Mouse (Mus musculus) midbrain, embryonic 12.5 days (tissue): Measurements from ENCODE around the gene Pecam1. TPM values are rescaled to one million over a fixed set of nuclear protein-coding genes. Genes with fewer than 3 reads are reported as not detected.

Experiments
- ATAC-seq: fragments of 200-750 bp; cut with Nextera tagmentation; 2 replicates; pipeline ENCODE4 v1.8.0; 2017; ENCODE audit warnings: low read depth, moderate TSS enrichment, moderate library complexity; ENCODE audit not compliant: low FRiP score
- H3K27ac ChIP-seq: fragments of 300-500 bp; sonication (generic); replicated peaks from 2 replicates; pipeline ENCODE4 v1.5.1; 2016; ENCODE audit warnings: mild to moderate bottlenecking
- H3K27me3 ChIP-seq: fragments of 300-500 bp; sonication (generic); 2 replicates; pipeline ENCODE4 v1.6.1; 2016; ENCODE audit warnings: mild to moderate bottlenecking
- H3K36me3 ChIP-seq: fragments of 300-500 bp; sonication (generic); 2 replicates; pipeline ENCODE4 v1.6.1; 2016
- H3K4me1 ChIP-seq: fragments of 300-500 bp; sonication (generic); 2 replicates; pipeline ENCODE4 v1.6.1; 2016
- H3K4me2 ChIP-seq: fragments of 300-500 bp; sonication (generic); replicated peaks from 2 replicates; pipeline ENCODE4 v1.6.1; 2016; ENCODE audit warnings: mild to moderate bottlenecking, moderate library complexity
- H3K4me3 ChIP-seq: fragments of 300-500 bp; sonication (generic); 2 replicates; pipeline ENCODE4 v1.5.1; 2016; ENCODE audit warnings: mild to moderate bottlenecking
- H3K9ac ChIP-seq: fragments of 300-500 bp; sonication (generic); replicated peaks from 2 replicates; pipeline ENCODE4 v1.6.1; 2016; ENCODE audit warnings: mild to moderate bottlenecking, moderate library complexity
- H3K9me3 ChIP-seq: fragments of 300-500 bp; sonication (generic); 2 replicates; pipeline ENCODE4 v1.6.1; 2016; ENCODE audit warnings: mild to moderate bottlenecking
- whole genome bisulfite sequencing: fragments of 180-500 bp; shearing (Covaris S2); methylation state at CpG from one replicate; pipeline ENCODE4 v1.1.7; 2016; 5-methylcytosine and 5-hydroxymethylcytosine counted together
- polyA plus RNA-seq: library from polyadenylated mRNA; unstranded; fragments of >200 nt; fragmentation: Nextera tagmentation; extraction: Ambion mirVana; gene quantifications from 2 replicates; pipeline ENCODE4 v1.2.1, GENCODE M21; 2016

Gene Pecam1
- polyA plus RNA-seq, 1 experiment from 2014 or later = 19.4 TPM

DNA sequence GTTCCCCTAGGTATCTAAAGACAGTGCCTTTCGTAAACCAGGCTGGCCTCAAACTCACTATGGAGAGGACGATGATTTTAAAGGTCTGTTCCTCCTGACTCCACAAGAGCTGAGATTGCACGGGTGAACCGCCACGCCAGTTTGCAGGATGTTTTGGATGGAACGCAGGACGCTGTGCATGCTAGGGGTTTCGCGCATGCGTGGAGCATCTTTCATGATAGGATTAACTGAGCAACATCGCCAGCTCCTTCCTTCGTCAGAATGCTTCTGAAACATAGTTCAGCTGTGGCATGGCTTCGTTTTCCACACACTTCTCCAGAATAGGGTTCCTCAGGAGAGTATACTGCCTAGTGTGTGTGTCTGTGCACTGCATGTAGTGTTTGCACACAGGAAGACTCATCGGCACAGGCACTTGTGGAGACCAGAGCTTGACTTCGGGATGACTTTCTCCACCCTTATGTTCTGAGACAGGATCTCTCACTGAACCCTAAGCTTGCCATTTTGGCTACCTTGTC is 26.8 kb downstream of the Pecam1 start:
- H3K4me2 ChIP-seq = no peak overlapping the region; the same call in 1 of the 2 replicates
- H3K27ac ChIP-seq = no peak overlapping the region
- H3K9ac ChIP-seq = no peak overlapping the region
- no peaks in the 10 kb centered on the region for H3K9me3 ChIP-seq
- no peaks in the 10 kb centered on the region for H3K27me3 ChIP-seq
- H3K4me3 ChIP-seq = no peak overlapping the region
- no peak for ATAC-seq
- H3K4me1 ChIP-seq = peaks cover 10% of the 10 kb centered on the region
- WGBS = 73% methylated on average over 15 of the region's 15 CpGs
- H3K36me3 ChIP-seq = no peaks in the 10 kb centered on the region

DNA sequence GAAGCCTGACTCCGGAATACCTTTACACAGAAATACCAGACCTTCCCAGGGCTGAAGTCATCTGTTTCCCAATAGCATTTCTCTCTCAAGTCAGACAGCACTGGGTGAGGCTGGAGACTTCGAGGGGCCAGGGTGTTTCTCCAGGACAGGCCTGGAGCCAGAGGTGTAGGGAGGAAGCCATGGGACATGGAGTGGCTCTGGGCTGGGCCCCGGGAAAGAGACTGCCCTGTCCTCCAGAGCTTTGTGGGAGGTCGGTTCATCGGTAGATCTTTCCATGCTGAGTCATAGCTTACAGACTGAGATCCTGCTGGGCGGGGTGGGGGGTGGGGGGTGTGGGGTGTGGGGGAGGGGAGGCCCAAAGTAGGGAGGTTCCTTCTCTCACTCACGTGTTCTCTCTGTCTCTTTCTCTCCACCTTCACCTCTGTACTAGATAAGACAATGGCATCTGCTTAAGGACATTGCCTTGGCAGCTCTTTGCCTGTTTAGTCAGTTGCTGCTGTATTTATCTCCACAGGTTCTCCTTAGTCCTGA is 27.5 kb downstream of the Pecam1 start:
- Histone ChIP-seq H3K27me3 (no peaks in the 10 kb centered on the region), H3K4me3 (no peak overlapping the region), H3K27ac (no peak overlapping the region), H3K9me3 (no peaks in the 10 kb centered on the region), H3K4me1 (peaks cover 4% of the 10 kb centered on the region; the same call in 1 of the 2 replicates), H3K9ac (no peak overlapping the region), H3K36me3 (no peaks in the 10 kb centered on the region), H3K4me2 (no peak overlapping the region)
- no peak for ATAC-seq
- WGBS = 30% methylated on average over 7 of the region's 7 CpGs

DNA sequence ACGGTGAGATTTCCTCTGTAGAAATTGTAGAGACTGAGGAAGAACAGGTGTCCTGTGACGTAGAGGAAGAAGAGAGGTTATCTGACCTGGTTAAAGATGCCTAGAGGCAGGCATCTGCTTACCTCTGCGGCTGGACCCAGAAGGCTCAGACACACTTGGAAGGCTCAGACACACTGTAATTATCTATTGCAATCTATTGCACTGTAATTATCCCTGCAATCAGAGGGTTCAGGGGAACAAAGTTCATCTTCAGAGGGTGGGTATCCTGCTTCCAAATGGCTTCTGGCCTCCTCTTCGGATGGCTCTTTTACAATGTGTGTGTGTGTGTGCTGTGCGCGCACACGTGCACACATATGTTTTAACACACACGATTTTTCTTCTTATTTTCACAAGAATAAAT is 30.0 kb downstream of the Pecam1 start:
- Histone ChIP-seq H3K36me3 (no peaks in the 10 kb centered on the region), H3K9me3 (no peaks in the 10 kb centered on the region), H3K4me2 (no peak overlapping the region), H3K4me1 (peaks cover 3% of the 10 kb centered on the region; the same call in 1 of the 2 replicates), H3K27ac (no peak overlapping the region), H3K4me3 (no peak overlapping the region), H3K9ac (no peak overlapping the region), H3K27me3 (no peaks in the 10 kb centered on the region)
- no peak for ATAC-seq
- 91% methylated on average over 8 of the region's 8 CpGs for WGBS

DNA sequence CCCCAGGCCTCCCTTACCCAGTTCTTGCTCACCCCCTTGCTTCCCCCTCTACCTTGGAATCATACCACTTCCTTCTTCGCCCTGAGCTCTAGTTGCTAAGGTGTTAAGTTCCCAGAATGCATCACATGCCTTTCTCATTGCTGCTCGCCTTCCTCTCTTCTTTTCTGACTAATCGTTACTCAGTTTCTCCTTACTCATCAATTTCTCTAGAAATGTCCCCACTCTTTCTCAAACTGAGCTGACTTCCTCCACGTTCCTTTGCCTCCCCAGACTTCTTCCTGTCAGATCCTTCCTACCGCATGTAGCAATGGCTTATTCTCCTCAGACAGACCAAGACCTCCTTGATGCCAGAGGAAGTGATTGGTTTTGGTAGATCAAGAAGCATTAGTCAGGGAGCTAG is 33.9 kb downstream of the Pecam1 start:
- H3K4me2 ChIP-seq = no peak overlapping the region
- no peak overlapping the region for H3K9ac ChIP-seq
- no peak overlapping the region for H3K4me3 ChIP-seq
- H3K27me3 ChIP-seq = no peaks in the 10 kb centered on the region
- no peaks in the 10 kb centered on the region for H3K9me3 ChIP-seq
- H3K36me3 ChIP-seq = no peaks in the 10 kb centered on the region
- H3K27ac ChIP-seq = no peak overlapping the region
- no peak for ATAC-seq
- no peaks in the 10 kb centered on the region for H3K4me1 ChIP-seq
- WGBS = 87% methylated on average over 5 of the region's 5 CpGs

DNA sequence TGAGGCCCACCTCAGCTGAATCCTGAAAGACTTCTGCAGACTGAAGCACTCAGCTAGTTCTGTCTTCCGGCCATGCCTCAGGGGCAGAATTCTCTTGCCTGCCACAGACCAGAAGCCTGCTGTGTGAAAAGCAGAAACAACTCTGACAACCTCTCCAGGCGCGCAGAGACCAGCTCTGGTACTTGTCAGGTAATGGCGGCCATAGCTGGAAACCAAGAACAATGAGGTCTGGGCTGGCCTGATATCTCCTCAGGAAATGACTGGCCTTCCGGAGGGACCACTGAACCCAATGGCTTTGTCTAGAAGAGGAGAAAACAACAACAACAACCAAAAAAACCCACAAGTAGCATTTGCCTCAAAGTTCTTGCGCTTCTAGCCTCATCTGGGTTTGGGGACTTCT is 35.4 kb downstream of the Pecam1 start:
- Histone ChIP-seq H3K27ac (no peak overlapping the region; the same call in 1 of the 2 replicates), H3K4me2 (no peak overlapping the region), H3K9me3 (no peaks in the 10 kb centered on the region), H3K36me3 (no peaks in the 10 kb centered on the region), H3K4me1 (no peaks in the 10 kb centered on the region), H3K4me3 (no peak overlapping the region), H3K27me3 (no peaks in the 10 kb centered on the region), H3K9ac (no peak overlapping the region)
- ATAC-seq = no peak
- 82% methylated on average over 6 of the region's 6 CpGs for WGBS

DNA sequence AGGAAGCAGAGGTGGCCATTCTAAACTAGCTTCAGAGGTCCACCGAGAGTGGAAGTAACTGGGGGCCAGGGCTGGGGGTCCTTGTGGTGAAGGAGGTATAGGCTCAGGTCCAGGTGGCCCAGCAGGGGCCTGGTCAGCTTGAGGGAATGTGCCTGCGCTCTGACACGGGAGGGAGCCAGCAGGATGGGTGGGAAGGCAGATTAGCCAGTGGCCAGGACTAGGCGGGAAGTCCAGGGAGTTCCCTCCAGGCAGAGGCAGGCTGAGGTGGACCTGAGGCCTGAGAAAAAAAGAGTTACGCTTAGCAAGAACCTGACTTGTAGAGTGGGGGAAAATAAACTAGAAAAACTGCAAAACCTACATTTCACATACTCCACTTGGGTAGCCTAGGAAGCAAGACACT is 39.6 kb downstream of the Pecam1 start:
- 69% methylated on average over 5 of the region's 5 CpGs for WGBS
- Histone ChIP-seq H3K27ac (no peak overlapping the region), H3K4me3 (no peak overlapping the region), H3K9ac (no peak overlapping the region), H3K4me2 (no peak overlapping the region), H3K9me3 (no peaks in the 10 kb centered on the region), H3K4me1 (peaks cover 4% of the 10 kb centered on the region), H3K36me3 (no peaks in the 10 kb centered on the region), H3K27me3 (no peaks in the 10 kb centered on the region)
- ATAC-seq = no peak

DNA sequence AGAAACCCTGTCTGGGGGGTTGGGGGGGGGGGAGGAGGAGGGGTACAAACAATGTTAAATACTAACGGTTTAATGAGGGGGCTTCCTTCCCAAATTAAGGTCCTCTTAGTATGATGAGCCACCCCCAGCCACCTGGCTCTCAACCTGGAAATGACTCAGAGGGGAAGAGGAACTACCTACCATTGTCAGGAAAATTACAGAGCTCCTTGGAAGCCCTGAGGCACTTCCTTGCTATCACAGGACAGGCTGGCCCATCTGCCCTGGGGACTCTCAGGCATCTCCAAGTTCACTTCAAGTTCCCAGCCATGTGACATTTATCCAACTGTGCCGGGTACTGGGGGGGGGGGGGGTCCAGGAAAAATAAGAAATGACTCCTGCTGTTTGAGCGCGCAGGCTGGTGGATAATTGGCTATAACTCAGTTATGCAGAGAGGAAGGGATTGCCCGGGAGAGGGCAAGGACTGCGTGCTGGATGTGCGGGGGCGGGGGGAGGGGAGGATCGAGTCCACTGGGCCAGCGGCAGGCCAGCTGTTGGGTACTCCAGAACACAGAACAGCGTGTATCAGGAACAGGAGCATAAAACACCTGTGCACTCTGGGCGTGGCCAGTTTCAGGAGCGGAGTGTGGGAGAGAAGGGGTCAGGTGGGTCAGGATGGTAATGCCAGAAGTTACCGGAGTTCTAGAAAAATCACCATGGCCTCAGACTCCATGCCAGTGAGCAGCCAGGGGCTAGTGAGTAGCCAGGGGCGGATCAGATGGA is 41.0 kb downstream of the Pecam1 start:
- H3K27me3 ChIP-seq = no peaks in the 10 kb centered on the region
- no peak overlapping the region for H3K27ac ChIP-seq
- H3K4me2 ChIP-seq = no peak overlapping the region
- no peak overlapping the region for H3K4me3 ChIP-seq
- H3K9me3 ChIP-seq = no peaks in the 10 kb centered on the region
- H3K9ac ChIP-seq = no peak overlapping the region
- no peaks in the 10 kb centered on the region for H3K36me3 ChIP-seq
- WGBS = 44% methylated on average over 15 of the region's 15 CpGs
- ATAC-seq = no peak
- H3K4me1 ChIP-seq = peaks cover 4% of the 10 kb centered on the region

DNA sequence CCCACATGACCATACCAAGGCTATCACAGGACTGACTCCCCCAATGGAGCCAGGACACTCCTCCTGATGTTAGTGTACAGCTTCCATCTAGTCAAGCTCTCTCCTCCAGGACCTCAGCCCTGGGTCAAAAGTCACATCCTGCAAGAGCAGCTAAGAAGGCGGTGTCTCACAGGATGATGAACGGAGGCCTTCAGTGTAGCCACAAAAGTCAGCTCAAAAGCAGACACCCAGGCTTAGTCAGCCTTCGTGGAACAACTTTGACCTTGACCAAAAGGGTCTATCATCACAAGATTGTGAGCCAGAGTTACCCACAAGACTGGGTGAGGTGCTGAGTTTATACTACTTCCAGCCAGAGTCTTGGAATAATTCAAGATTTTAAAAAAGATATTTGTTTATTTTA is 42.6 kb downstream of the Pecam1 start:
- 79% methylated on average over 3 of the region's 3 CpGs for WGBS
- H3K9me3 ChIP-seq = no peaks in the 10 kb centered on the region
- no peak for ATAC-seq
- peaks cover 4% of the 10 kb centered on the region for H3K4me1 ChIP-seq
- H3K9ac ChIP-seq = no peak overlapping the region
- H3K4me3 ChIP-seq = no peak overlapping the region
- no peak overlapping the region for H3K4me2 ChIP-seq
- no peak overlapping the region for H3K27ac ChIP-seq
- H3K27me3 ChIP-seq = no peaks in the 10 kb centered on the region
- H3K36me3 ChIP-seq = no peaks in the 10 kb centered on the region

DNA sequence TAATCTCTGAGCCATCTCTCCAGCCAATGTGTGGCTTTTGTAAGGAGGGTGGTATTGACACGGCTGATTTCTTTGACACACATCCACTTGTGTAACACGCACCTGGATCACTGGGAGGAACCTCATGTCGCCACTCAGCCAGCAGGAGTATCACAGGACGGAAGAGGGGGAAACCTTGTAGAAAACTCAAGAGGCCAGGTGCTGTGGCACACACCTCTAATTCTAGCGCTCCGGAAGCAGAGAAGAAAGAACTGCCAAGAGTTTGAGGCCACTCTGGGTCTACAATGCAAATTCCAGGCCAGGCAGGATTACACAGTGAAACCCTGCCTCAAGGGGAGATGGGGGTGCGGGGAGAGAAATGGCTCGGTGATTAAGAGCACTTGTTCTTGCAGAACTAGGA is 43.3 kb downstream of the Pecam1 start:
- WGBS = 74% methylated on average over 8 of the region's 8 CpGs
- Histone ChIP-seq H3K36me3 (no peaks in the 10 kb centered on the region), H3K27me3 (no peaks in the 10 kb centered on the region), H3K4me1 (peaks cover 4% of the 10 kb centered on the region), H3K9ac (no peak overlapping the region), H3K4me2 (no peak overlapping the region), H3K9me3 (no peaks in the 10 kb centered on the region), H3K4me3 (no peak overlapping the region), H3K27ac (no peak overlapping the region)
- ATAC-seq = no peak

DNA sequence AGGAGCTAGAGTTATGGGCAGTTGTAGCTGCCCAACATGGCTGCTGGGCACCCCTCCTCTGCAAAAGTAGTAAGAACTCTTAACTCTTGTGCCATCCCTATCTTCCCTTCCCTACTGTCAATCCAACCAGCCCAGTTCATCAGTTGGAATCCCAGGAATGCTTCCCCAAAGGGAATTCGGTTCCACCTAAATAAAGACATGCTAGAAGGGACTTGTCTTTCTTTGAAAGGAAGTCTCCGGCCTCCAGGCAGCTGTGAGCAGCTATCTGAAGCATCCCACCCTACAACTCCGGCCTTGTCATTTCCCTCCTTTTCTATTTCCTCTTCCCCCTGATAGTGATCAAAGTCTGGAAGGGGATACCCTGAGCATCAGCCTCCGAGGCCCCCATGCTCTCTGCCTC is 44.2 kb downstream of the Pecam1 start:
- H3K4me2 ChIP-seq = no peak overlapping the region
- H3K9ac ChIP-seq = no peak overlapping the region
- WGBS = 48% methylated on average over 4 of the region's 4 CpGs
- no peak for ATAC-seq
- no peak overlapping the region for H3K4me3 ChIP-seq
- H3K4me1 ChIP-seq = peaks cover 4% of the 10 kb centered on the region
- H3K27ac ChIP-seq = no peak overlapping the region
- no peaks in the 10 kb centered on the region for H3K9me3 ChIP-seq
- H3K36me3 ChIP-seq = no peaks in the 10 kb centered on the region
- no peaks in the 10 kb centered on the region for H3K27me3 ChIP-seq

DNA sequence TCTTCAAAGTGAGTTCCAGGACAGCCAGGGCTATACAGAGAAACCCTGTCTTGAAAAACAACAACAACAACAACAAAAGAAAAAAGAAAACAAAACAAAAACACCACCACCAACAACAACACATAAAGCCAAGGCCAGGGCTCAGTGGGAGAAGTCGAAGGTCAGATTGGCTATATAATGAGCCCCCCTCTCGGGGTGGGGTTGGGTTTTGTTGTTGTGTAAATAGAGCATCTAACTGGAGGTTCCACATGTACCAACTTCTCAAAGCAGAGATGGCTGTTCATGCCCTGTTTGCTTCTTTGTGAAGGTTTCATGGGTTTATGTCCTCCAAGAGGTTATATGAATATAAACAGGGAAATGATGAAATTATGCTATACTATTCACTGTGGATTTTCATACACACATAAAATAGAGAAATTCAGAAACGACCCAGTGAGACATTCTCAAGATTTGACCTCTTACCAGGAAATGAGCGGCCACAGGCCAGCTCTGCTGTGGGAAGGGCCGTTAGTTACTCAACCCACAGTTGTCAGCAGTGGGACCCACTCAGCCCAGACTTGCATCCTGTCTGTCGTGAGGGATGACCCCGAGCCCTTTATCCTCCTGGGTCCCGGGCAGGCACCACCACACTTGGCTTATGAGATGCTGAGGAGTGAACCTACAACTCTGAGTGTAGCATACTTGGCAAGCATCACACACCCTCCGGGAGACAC is 45.9 kb downstream of the Pecam1 start:
- Histone ChIP-seq H3K4me2 (no peak overlapping the region), H3K27ac (no peak overlapping the region), H3K4me1 (peaks cover 2% of the 10 kb centered on the region), H3K9me3 (no peaks in the 10 kb centered on the region), H3K27me3 (no peaks in the 10 kb centered on the region), H3K36me3 (no peaks in the 10 kb centered on the region), H3K9ac (no peak overlapping the region), H3K4me3 (no peak overlapping the region)
- WGBS = 84% methylated on average over 9 of the region's 9 CpGs
- no peak for ATAC-seq

DNA sequence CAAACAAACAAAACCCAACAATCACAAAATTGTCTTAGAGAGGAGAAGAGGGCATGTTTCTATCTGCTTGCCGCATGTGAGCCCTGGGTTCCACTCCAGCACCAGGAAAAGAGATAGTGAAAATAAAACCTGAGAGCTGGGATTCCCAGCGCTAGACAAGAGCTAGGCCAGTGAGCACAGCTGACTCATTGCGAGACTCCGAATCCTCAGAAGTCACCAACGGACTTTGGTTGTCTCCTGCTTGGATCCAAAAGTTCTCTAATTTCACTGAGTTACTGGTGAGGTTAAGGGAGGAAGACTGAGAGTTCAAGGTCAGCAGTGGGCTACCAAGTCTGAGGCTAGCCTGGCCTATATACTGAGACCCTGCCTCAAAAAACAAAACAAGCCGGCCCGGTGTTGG is 46.5 kb downstream of the Pecam1 start:
- WGBS = 92% methylated on average over 7 of the region's 7 CpGs
- H3K4me2 ChIP-seq = no peak overlapping the region
- no peaks in the 10 kb centered on the region for H3K4me1 ChIP-seq
- no peak for ATAC-seq
- no peaks in the 10 kb centered on the region for H3K27me3 ChIP-seq
- no peaks in the 10 kb centered on the region for H3K9me3 ChIP-seq
- no peak overlapping the region for H3K27ac ChIP-seq
- no peak overlapping the region for H3K9ac ChIP-seq
- no peak overlapping the region for H3K4me3 ChIP-seq
- no peaks in the 10 kb centered on the region for H3K36me3 ChIP-seq
